Mouse (Mus musculus): ENCODE data around the gene Phlpp1.

DNA sequence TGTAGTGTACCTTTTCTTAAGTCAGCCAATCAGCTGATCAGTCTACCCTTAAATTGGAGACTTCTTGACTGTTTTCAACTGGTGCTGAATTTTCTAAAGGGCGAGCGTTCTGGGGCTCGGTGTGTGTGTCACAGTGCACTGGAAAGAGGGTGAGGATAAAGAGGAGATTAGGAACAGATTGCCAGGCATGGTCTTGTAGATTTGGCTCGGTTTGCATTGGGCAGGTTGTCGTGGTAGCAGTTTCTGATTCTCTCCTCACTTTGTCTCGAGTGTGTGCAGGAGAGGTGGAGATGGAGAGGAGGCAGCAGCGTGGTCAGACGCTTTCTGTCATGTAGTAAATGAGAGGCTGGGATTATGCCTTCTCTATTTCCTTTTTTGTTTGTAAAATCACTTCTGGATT lies 20.3 kb downstream of the Phlpp1 start:
- TF ChIP-seq CTCF (IDR thresholded peaks at IDR 0.05; ENCODE audit: borderline replicate concordance, extremely low read depth, insufficient read depth, insufficient read length) (no peak), POLR2A (IDR thresholded peaks at IDR 0.05; ENCODE audit: borderline replicate concordance, extremely low read depth, insufficient read depth, insufficient read length, poor library complexity, severe bottlenecking) (no peak)

Measured in brain, embryonic 14.5 days (tissue).